Mouse (Mus musculus) neutrophil, adult 65 days (primary cell): ENCODE measurements around the gene Zfyve19. TPM values are rescaled to one million over a fixed set of nuclear protein-coding genes. Genes with fewer than 3 reads are reported as not detected.

Experiments
- total RNA-seq: library from RNA; stranded (reverse); gene quantifications from 2 replicates; pipeline ENCODE4 v1.2.4, GENCODE M21; 2023

Gene Zfyve19
- 12.7 and 17.5 TPM in 2 replicates for total RNA-seq

GRCm38 (mm10) chr2:119208344-119209175, at the start of gene Zfyve19, which contains the start of gene Dnajc17:
TSS of gene Zfyve19 (plus strand) at chr2:119208617.
TSS of gene Dnajc17 (minus strand) at chr2:119208795.

DNA sequence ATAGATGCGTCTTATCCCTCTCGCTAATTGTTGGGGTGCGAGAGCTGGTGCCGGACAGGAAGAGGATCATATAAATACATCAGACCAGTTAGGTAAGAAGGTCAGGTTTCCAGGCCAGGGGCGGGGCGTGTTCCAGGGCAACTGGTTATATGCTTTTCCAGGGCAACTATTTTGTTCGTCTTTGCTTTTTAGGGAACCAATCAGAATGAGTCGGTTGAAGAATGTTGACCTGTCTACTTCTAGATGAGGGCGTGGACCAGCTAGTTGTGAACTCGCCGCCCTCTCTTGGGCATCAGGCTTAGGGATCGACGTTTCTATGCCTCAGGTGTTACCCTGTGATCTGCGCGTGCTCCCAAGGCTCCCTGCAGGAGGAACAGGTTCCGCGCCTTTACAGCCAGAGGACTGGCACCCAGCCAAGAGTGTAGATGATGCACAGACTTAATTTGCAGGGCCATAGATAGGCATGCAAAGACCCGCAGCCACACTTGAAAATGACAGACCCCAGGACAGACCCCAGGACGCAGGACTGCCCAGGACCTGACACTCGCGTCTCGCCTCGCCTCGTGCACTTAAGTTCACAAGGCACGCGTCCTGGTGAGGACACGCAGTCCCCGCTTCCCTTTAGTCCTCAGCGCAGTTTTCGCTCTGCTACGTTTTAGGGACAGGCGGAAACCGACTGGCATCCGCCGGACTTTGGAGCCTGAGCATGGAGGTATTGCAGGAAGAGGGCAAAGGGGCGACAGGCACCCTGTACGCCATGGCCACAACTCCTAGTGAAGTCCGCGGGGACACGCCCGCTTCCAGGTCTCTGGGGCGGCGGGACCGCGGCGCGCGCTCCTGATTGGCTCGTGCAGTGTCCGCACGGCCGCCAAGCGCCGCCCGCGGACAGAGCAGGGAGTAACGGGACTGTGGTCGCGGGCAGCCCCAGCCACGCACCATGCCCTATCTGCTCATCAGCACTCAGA, 41.2 kb upstream of the Zfyve19 start, which contains the start of gene Gchfr:
TSS of gene Gchfr (plus strand) at position 873 of the 965 bp plus-strand sequence.

GRCm38 (mm10) chr2:119173991-119174651, 34.3 kb upstream of the Zfyve19 start, which contains the start of gene Gm14137:
TSS of gene Gm14137 (plus strand) at chr2:119174509.

DNA sequence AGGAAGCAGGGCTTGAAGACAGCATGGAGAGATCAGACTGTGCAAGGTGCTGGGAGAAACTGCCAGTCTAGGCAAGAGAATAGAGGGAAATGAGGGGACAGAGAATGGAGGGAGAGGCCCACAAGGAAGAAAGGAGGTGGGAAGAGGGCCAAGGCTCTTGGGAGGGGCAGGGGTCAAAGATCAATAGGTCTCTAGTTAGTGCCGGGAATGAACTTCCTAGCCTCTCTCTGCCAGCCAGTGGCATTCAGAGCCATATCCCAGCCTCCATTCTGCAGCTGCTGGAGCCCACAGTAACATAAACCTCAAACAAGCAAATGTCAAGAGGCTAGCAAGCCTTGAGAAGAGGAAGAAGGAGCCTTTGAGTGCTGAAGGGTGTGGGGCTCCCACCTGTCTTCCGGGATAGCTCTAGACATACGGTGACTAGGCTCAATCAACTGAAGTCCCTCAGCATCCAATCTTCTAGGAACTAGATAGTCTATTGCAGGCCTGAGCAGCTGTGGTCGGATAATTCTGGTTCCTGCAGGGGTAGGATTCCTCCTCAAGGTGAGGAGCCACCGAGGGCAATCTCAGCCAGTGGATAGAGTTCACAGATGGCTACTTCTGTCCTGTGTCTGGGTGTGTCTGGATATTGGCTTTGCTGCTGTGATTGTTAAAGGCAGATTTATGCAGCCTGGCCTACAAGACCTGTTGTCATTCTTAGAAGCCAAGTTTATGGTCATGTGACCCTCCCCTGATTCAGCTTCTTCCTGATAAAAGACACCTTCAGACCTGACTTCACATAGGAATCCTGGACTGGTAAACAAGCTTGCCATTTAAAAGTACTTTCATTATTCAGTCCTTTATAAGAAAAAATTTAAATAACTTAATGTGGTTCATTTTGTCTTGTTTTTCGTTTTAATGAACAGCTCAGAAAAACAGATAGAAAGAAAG, 21.6 kb downstream of the Zfyve19 start, which contains the start of gene Ppp1r14d:
TSS of gene Ppp1r14d (minus strand) at position 132 of the 930 bp plus-strand sequence.

GRCm38 (mm10) chr2:119237210-119237870, 28.9 kb downstream of the Zfyve19 start, which contains the start of gene Spint1:
TSS of gene Spint1 (plus strand) at chr2:119237362.

Other genes with a start within 250 kb of the Zfyve19 start
- 6.3 and 6.8 TPM in 2 replicates for gene Ccdc32, start 179.2 kb upstream of the Zfyve19 start, total RNA-seq
- gene Rpusd2, start 173.8 kb upstream of the Zfyve19 start, total RNA-seq: 3.6 and 4.0 TPM in 2 replicates
- 20.4 and 21.8 TPM in 2 replicates for gene Knl1, start 161.5 kb upstream of the Zfyve19 start, total RNA-seq
- gene Rad51, start 95.8 kb upstream of the Zfyve19 start, total RNA-seq: 9.0 and 9.3 TPM in 2 replicates
- 11.5 and 14.7 TPM in 2 replicates for gene Rmdn3, start 51.6 kb upstream of the Zfyve19 start, total RNA-seq
- gene Gchfr, start 40.8 kb upstream of the Zfyve19 start, total RNA-seq: not detected in 2 replicates
- gene Gm14137, start 34.1 kb upstream of the Zfyve19 start, total RNA-seq: not detected in 2 replicates
- 10.9 and 14.6 TPM in 2 replicates for gene Dnajc17, start 178 bp downstream of the Zfyve19 start, total RNA-seq
- gene Ppp1r14d, start 21.3 kb downstream of the Zfyve19 start, total RNA-seq: not detected in 2 replicates
- gene Spint1, start 28.7 kb downstream of the Zfyve19 start, total RNA-seq: not detected in 2 replicates
- 55.2 and 64.4 TPM in 2 replicates for gene Rhov, start 62.7 kb downstream of the Zfyve19 start, total RNA-seq
- 57.7 and 82.3 TPM in 2 replicates for gene Vps18, start 80.1 kb downstream of the Zfyve19 start, total RNA-seq
- gene Dll4, start 117.2 kb downstream of the Zfyve19 start, total RNA-seq: 0.48 and 1.4 TPM in 2 replicates
- 6.4 and 7.9 TPM in 2 replicates for gene Chac1, start 142.6 kb downstream of the Zfyve19 start, total RNA-seq